Mouse (Mus musculus) hindbrain, postnatal 0 days (tissue): ENCODE results near the gene Tlcd2. TPM values are rescaled to one million over a fixed set of nuclear protein-coding genes. Genes with fewer than 3 reads are reported as not detected.
"Not testable (repeated sequence)": the region's sequence is repeated elsewhere in the genome, so short reads cannot be mapped to it uniquely, and the experiment has no call there.

Source experiments
- ATAC-seq: fragments of 200-750 bp; cut with Nextera tagmentation; 2 replicates; pipeline ENCODE4 v1.8.0; 2017; ENCODE audit warnings: mild to moderate bottlenecking, moderate TSS enrichment, moderate library complexity
- DNase-seq: peaks from one replicate; pipeline ENCODE4 v3.0.0-alpha.2; 2015; ENCODE audit warnings: low spot score
- H3K27ac ChIP-seq: fragments of 300-500 bp; sonication (generic); 2 replicates; pipeline ENCODE4 v1.5.1; 2014; ENCODE audit warnings: mild to moderate bottlenecking
- H3K27me3 ChIP-seq: fragments of 300-500 bp; sonication (generic); 2 replicates; pipeline ENCODE4 v1.6.1; 2014; ENCODE audit warnings: low read length, mixed read lengths; ENCODE audit not compliant: insufficient read depth
- H3K36me3 ChIP-seq: fragments of 300-500 bp; sonication (generic); 2 replicates; pipeline ENCODE4 v1.6.1; 2014; ENCODE audit warnings: low read length, mixed read lengths; ENCODE audit not compliant: insufficient read depth
- H3K4me1 ChIP-seq: fragments of 300-500 bp; sonication (generic); 2 replicates; pipeline ENCODE4 v1.6.1; 2014; ENCODE audit warnings: antibody characterized with exemption, low read length, mixed read lengths; ENCODE audit not compliant: insufficient read depth
- H3K4me2 ChIP-seq: fragments of 300-500 bp; sonication (generic); 2 replicates; pipeline ENCODE4 v1.6.1; 2014; ENCODE audit warnings: low read depth, mild to moderate bottlenecking, low read length, moderate library complexity, mixed read lengths
- H3K4me3 ChIP-seq: fragments of 300-500 bp; sonication (generic); 2 replicates; pipeline ENCODE4 v1.5.1; 2014; ENCODE audit warnings: low read length
- H3K9ac ChIP-seq: fragments of 300-500 bp; sonication (generic); replicated peaks from 2 replicates; pipeline ENCODE4 v1.6.1; 2014; ENCODE audit warnings: mild to moderate bottlenecking, low read length, moderate library complexity, mixed read lengths
- H3K9me3 ChIP-seq: fragments of 300-500 bp; sonication (generic); 2 replicates; pipeline ENCODE4 v1.6.1; 2016; ENCODE audit warnings: low read length, mixed read lengths
- CTCF ChIP-seq: IDR thresholded peaks from 2 replicates; pipeline ENCODE4 v1.5.1; 2016; ENCODE audit warnings: antibody characterized with exemption, control low read depth, low read depth
- WGBS: fragments of 180-500 bp; shearing (Covaris S2); extraction: QIAGEN DNeasy Blood & Tissue Kit; methylation state at CpG from one replicate; pipeline ENCODE4 v1.1.7; 2014; 5-methylcytosine and 5-hydroxymethylcytosine counted together
- polyA plus RNA-seq: library from polyadenylated mRNA; unstranded; fragments of >200 nt; fragmentation: Nextera tagmentation; extraction: Ambion mirVana; gene quantifications from 2 replicates; pipeline ENCODE4 v1.2.1, GENCODE M21; 2015
- total RNA-seq: library from RNA; depleted of rRNA; stranded (reverse); fragments of >200 nt; gene quantifications from 2 replicates; pipeline ENCODE4 v1.2.3, GENCODE M21; 2014

Gene Tlcd2
- total and polyA plus RNA-seq, 2 experiments from 2014 or later: 1.0 to 1.5 TPM

GRCm38 (mm10) chr11:75453991-75454930, 7.3 kb upstream of the Tlcd2 start, which contains the start of gene Wdr81:
TSS of gene Wdr81 (minus strand) at chr11:75454717.
- Histone ChIP-seq H3K9ac (peak within 1 kb of the TSS; percentile 58), H3K9me3 (no peaks in the 10 kb centered on the region), H3K4me2 (peak within 1 kb of the TSS; percentile 85), H3K4me1 (peaks cover 10% of the 10 kb centered on the region; the same call in 1 of the 2 replicates), H3K4me3 (peak within 1 kb of the TSS; percentile 57), H3K36me3 (peaks cover 7% of the 10 kb centered on the region; the same call in 1 of the 2 replicates), H3K27ac (peak within 1 kb of the TSS; percentile 70), H3K27me3 (no peaks in the 10 kb centered on the region)
- ATAC-seq (peak; percentile 96), DNase-seq (peak; percentile 94)
- TF ChIP-seq CTCF: peak; percentile 56
- 2% methylated on average over 56 of the region's 56 CpGs for WGBS

- peaks cover 7% of the 10 kb centered on the region; the same call in 1 of the 2 replicates for H3K36me3 ChIP-seq
- H3K27me3 ChIP-seq: no peaks in the 10 kb centered on the region
- DNase-seq (no peak), ATAC-seq (no peak)
- H3K9me3 ChIP-seq: no peaks in the 10 kb centered on the region
- H3K27ac ChIP-seq: peak overlapping the region; percentile 70
- WGBS: 77% methylated on average over 10 of the region's 10 CpGs
- H3K4me3 ChIP-seq: peak overlapping the region; percentile 57
- TF ChIP-seq CTCF: no peak
- H3K4me2 ChIP-seq: peak overlapping the region; percentile 85
- peak overlapping the region; percentile 58 for H3K9ac ChIP-seq
- peaks cover 16% of the 10 kb centered on the region; the same call in 1 of the 2 replicates for H3K4me1 ChIP-seq
Measured at GRCm38 (mm10) chr11:75455041-75455736, 6.3 kb upstream of the Tlcd2 start.

GRCm38 (mm10) chr11:75455971-75456370, 5.5 kb upstream of the Tlcd2 start:
- H3K9ac ChIP-seq, DNase-seq, H3K4me2 ChIP-seq, H3K36me3 ChIP-seq, H3K27me3 ChIP-seq, ATAC-seq, H3K27ac ChIP-seq, H3K4me3 ChIP-seq, H3K9me3 ChIP-seq: not testable (repeated sequence)
- WGBS: 96% methylated on average over 2 of the region's 2 CpGs
- peaks cover 16% of the 10 kb centered on the region; the same call in 1 of the 2 replicates for H3K4me1 ChIP-seq

GRCm38 (mm10) chr11:75456440-75456871, 5.1 kb upstream of the Tlcd2 start:
- 84% methylated on average over 7 of the region's 7 CpGs for WGBS
- H3K27ac ChIP-seq: no peak overlapping the region

GRCm38 (mm10) chr11:75458169-75458568, 3.3 kb upstream of the Tlcd2 start:
- H3K4me1 ChIP-seq: peaks cover 29% of the 10 kb centered on the region
- no peak overlapping the region for H3K27ac ChIP-seq
- DNase-seq (peak; percentile 71), ATAC-seq (no peak)
- WGBS: 15% methylated on average over 3 of the region's 3 CpGs
- no peaks in the 10 kb centered on the region for H3K36me3 ChIP-seq
- no peak overlapping the region for H3K4me2 ChIP-seq
- no peak overlapping the region for H3K9ac ChIP-seq
- no peaks in the 10 kb centered on the region for H3K27me3 ChIP-seq
- no peak overlapping the region for H3K4me3 ChIP-seq
- TF ChIP-seq CTCF: peak; percentile 87
- no peaks in the 10 kb centered on the region for H3K9me3 ChIP-seq

More at GRCm38 (mm10) chr11:75456440-75456871, 5.1 kb upstream of the Tlcd2 start:
- Histone ChIP-seq H3K9ac (no peak overlapping the region), H3K9me3 (no peaks in the 10 kb centered on the region), H3K4me3 (no peak overlapping the region), H3K4me1 (peaks cover 16% of the 10 kb centered on the region; the same call in 1 of the 2 replicates), H3K27me3 (no peaks in the 10 kb centered on the region), H3K4me2 (no peak overlapping the region), H3K36me3 (peaks cover 7% of the 10 kb centered on the region; the same call in 1 of the 2 replicates)
- TF ChIP-seq CTCF: no peak
- DNase-seq: no peak
- ATAC-seq: no peak

- Histone ChIP-seq H3K9ac (no peak overlapping the region), H3K27me3 (no peaks in the 10 kb centered on the region), H3K4me1 (peaks cover 28% of the 10 kb centered on the region), H3K36me3 (no peaks in the 10 kb centered on the region), H3K27ac (no peak overlapping the region), H3K4me2 (no peak overlapping the region), H3K9me3 (no peaks in the 10 kb centered on the region), H3K4me3 (no peak overlapping the region)
- TF ChIP-seq CTCF: no peak
- ATAC-seq (no peak), DNase-seq (no peak)
- WGBS: 74% methylated on average over 8 of the region's 8 CpGs
Measured at GRCm38 (mm10) chr11:75458628-75459041, 2.9 kb upstream of the Tlcd2 start.
